Mouse (Mus musculus): Measurements from ENCODE around the gene Psma6. TPM values are rescaled to one million over a fixed set of nuclear protein-coding genes. Genes with fewer than 3 reads are reported as not detected.
"Not testable (repeated sequence)": the region's sequence is repeated elsewhere in the genome, so short reads cannot be mapped to it uniquely, and the experiment has no call there.

Psma6 gene
- polyA plus RNA-seq, 1 experiment from 2014 or later: 454 TPM

DNA sequence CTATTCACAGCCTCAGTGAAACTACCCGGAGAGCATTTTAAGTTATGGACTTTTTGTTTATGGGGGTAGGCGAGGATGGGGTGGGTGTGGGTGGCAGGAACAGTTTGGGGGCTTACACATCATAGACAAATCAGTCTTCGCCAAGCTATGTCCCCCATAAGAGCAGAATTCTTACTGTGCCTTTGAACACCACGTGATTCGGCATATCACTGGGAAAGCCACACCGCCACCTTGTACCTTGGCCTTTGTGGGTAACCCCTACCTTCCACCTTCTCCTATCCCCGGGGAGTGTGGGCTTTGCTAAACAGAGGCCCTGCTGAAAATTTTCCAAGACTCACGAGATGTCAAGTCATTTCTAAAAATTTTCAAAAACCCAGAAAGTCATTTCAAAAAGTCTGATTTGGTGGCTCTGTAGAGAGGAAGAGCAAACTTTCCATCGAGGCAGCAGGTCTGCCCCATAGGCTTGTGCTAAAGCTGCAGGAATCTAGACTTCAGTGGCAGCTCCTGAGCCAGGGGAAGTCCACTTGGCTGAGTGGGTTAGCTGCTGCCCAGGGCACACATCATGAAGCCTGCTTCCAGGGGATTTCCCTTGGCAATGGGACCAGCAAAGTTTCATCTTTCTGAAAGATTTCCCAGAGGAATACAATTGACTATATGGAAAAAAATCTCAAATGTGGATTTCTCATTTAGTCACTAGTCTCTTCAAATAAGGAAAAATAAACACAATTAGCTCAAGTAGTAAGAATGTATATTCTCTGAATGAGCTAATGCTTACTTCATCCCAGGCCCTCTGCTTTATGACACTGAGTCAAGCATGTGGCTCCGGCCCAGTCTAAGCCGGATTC lies 8.9 kb downstream of the Psma6 start:
- whole genome bisulfite sequencing: 82% methylated on average over 11 of the region's 11 CpGs
- no peak for ATAC-seq (ENCODE audit: insufficient number of reproducible peaks, insufficient read depth, low FRiP score, low TSS enrichment, low read depth)

GRCm38 (mm10) chr12:55395601-55396000 lies 11.6 kb downstream of the Psma6 start:
- 93% methylated on average over 14 of the region's 14 CpGs for WGBS
- not testable (repeated sequence) for H3K9me3 ChIP-seq; H3K27ac ChIP-seq; H3K9ac ChIP-seq; H3K27me3 ChIP-seq; H3K4me1 ChIP-seq; H3K4me3 ChIP-seq; H3K4me2 ChIP-seq; ATAC-seq (ENCODE audit: insufficient number of reproducible peaks, insufficient read depth, low FRiP score, low TSS enrichment, low read depth); H3K36me3 ChIP-seq

More for the DNA sequence above, 8.9 kb downstream of the Psma6 start:
- Histone ChIP-seq H3K36me3 (no peaks in the 10 kb centered on the region), H3K4me1 (peaks cover 2% of the 10 kb centered on the region), H3K27ac (no peak overlapping the region), H3K9ac (no peak overlapping the region), H3K9me3 (no peaks in the 10 kb centered on the region), H3K4me3 (no peak overlapping the region), H3K27me3 (no peaks in the 10 kb centered on the region), H3K4me2 (no peak overlapping the region)

DNA sequence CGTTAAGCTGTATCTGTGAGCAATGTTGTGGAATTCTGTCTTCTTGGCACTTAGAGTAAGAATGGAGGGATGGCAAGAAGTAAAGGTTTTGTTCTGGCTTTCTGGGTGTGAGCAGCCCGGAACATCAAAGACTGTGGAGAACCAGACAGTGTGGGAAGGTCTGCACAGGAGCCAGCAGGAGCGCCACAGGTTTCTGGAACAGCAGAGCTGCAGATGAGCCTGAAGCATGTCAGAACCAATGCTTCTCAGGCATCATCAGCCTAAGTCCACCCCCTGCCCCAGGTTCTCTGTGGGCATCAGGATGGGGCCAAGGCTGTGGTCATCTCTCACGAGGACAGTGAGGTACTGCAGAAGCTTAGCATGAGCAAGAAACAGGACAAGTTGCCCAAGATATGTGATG lies 12.5 kb downstream of the Psma6 start:
- Histone ChIP-seq H3K27me3 (no peaks in the 10 kb centered on the region), H3K9me3 (no peaks in the 10 kb centered on the region), H3K9ac (no peak overlapping the region), H3K27ac (no peak overlapping the region), H3K4me1 (peaks cover 10% of the 10 kb centered on the region), H3K36me3 (peaks cover under 1% of the 10 kb centered on the region; the same call in 1 of the 2 replicates), H3K4me3 (no peak overlapping the region), H3K4me2 (no peak overlapping the region)
- no peak for ATAC-seq (ENCODE audit: insufficient number of reproducible peaks, insufficient read depth, low FRiP score, low TSS enrichment, low read depth)
- 95% methylated on average over 4 of the region's 4 CpGs for WGBS

- Histone ChIP-seq H3K9ac (peak overlapping the region; percentile 95), H3K4me3 (peak overlapping the region; percentile 95), H3K36me3 (peaks cover 8% of the 10 kb centered on the region; the same call in 1 of the 2 replicates), H3K27ac (peak overlapping the region; percentile 96), H3K4me1 (peaks cover 10% of the 10 kb centered on the region), H3K4me2 (peak overlapping the region; percentile 91), H3K9me3 (no peaks in the 10 kb centered on the region), H3K27me3 (no peaks in the 10 kb centered on the region)
- no peak for ATAC-seq (ENCODE audit: insufficient number of reproducible peaks, insufficient read depth, low FRiP score, low TSS enrichment, low read depth)
- 63% methylated on average over 9 of the region's 9 CpGs for WGBS
Measured at GRCm38 (mm10) chr12:55397544-55398239, 13.7 kb downstream of the Psma6 start.

- H3K9me3 ChIP-seq: no peaks in the 10 kb centered on the region
- H3K27ac ChIP-seq: peak overlapping the region; percentile 96
- ATAC-seq (ENCODE audit: insufficient number of reproducible peaks, insufficient read depth, low FRiP score, low TSS enrichment, low read depth): peak; percentile 97
- peak overlapping the region; percentile 91 for H3K4me2 ChIP-seq
- H3K4me1 ChIP-seq: peaks cover 10% of the 10 kb centered on the region
- peaks cover 15% of the 10 kb centered on the region for H3K36me3 ChIP-seq
- WGBS: under 1% methylated on average over 51 of the region's 51 CpGs
- H3K27me3 ChIP-seq: no peaks in the 10 kb centered on the region
- peak overlapping the region; percentile 95 for H3K9ac ChIP-seq
- H3K4me3 ChIP-seq: peak overlapping the region; percentile 95
Measured at GRCm38 (mm10) chr12:55398240-55399127, 14.5 kb downstream of the Psma6 start.

DNA sequence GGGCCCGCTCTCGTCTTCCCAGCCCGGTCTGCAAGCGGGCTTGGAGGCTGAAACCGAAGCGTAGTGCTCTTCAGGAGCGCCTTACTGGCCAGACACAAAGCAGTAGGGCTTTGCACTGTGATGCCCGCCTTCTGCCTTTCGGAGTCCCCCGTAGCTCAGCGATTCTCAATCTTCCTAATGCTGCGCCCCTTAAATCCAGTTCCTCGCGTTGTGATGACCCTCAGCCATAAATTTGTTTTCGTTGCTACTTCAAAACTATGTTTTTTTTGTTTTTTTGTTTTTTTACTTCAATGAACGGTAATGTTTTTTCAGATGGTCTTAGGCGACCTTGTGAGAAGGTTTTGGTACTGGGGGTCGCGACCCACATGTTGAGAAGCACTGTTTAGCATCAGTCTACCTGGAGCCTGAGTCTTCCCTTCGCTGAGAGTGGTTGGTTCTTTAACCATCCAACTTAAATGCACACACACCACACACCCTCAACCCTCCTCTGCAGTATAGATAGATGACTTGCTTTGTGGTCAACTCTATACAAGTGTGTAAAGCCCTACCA lies 15.2 kb downstream of the Psma6 start:
- ATAC-seq (ENCODE audit: insufficient number of reproducible peaks, insufficient read depth, low FRiP score, low TSS enrichment, low read depth): 0 out of 2 replicates have a peak, but pooled peaks have one; percentile 7
- peak overlapping the region; percentile 96 for H3K27ac ChIP-seq

DNA sequence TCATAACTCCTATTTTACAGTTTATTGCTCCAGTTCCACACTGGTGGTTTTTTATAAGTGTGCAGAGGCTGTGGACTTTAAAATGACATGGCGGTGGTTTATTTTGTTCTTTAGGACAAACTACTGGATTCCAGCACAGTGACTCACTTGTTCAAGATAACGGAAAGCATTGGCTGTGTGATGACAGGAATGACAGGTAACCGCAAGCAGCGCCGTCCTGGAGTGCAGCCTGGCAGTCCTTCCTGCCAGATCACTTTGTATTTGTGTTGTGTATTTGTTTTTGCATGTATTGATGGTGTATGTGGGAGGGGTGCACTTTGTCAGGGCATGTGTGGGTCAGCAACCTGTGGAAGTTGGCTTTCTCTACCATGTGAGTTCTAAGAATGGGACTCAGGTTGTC lies 23.9 kb downstream of the Psma6 start:
- no peak overlapping the region for H3K9ac ChIP-seq
- H3K4me1 ChIP-seq: no peaks in the 10 kb centered on the region
- ATAC-seq (ENCODE audit: insufficient number of reproducible peaks, insufficient read depth, low FRiP score, low TSS enrichment, low read depth): no peak
- no peak overlapping the region for H3K4me3 ChIP-seq
- H3K4me2 ChIP-seq: no peak overlapping the region
- 93% methylated on average over 5 of the region's 5 CpGs for WGBS
- H3K27ac ChIP-seq: no peak overlapping the region
- peaks cover 62% of the 10 kb centered on the region for H3K36me3 ChIP-seq
- H3K27me3 ChIP-seq: no peaks in the 10 kb centered on the region
- no peaks in the 10 kb centered on the region for H3K9me3 ChIP-seq

More for the DNA sequence above, 15.2 kb downstream of the Psma6 start:
- H3K4me1 ChIP-seq: peaks cover 10% of the 10 kb centered on the region
- H3K4me2 ChIP-seq: peak overlapping the region; percentile 91
- peaks cover 21% of the 10 kb centered on the region for H3K36me3 ChIP-seq
- H3K27me3 ChIP-seq: no peaks in the 10 kb centered on the region
- H3K9me3 ChIP-seq: no peaks in the 10 kb centered on the region
- H3K4me3 ChIP-seq: peak overlapping the region; percentile 95
- under 1% methylated on average over 20 of the region's 20 CpGs for WGBS
- peak overlapping the region; percentile 95 for H3K9ac ChIP-seq

DNA sequence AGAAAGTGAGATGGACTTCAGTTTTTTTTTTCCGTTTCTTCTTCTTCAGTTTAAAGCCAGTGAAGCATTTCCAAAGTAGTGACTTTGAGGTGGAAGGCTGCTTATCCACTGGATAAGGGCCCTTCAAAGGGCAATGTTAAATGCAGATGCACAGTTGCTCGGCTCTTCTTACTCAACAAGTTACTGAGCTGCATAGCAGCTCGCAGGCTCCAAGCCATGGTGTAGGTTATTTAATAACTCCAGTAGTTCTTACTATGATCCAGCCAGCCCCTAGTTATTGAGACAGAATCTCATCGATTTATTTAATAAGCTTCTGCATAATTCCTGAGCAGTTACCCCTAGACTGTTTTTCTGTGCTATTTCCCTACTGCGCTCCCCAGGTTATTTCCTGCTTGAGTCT lies 31.2 kb downstream of the Psma6 start:
- H3K4me3 ChIP-seq: no peak overlapping the region
- peaks cover 85% of the 10 kb centered on the region for H3K36me3 ChIP-seq
- ATAC-seq (ENCODE audit: insufficient number of reproducible peaks, insufficient read depth, low FRiP score, low TSS enrichment, low read depth): no peak
- H3K4me2 ChIP-seq: no peak overlapping the region
- H3K27me3 ChIP-seq: no peaks in the 10 kb centered on the region
- WGBS: 95% methylated on average over 5 of the region's 5 CpGs
- no peak overlapping the region for H3K27ac ChIP-seq
- no peaks in the 10 kb centered on the region for H3K4me1 ChIP-seq
- no peaks in the 10 kb centered on the region for H3K9me3 ChIP-seq
- no peak overlapping the region for H3K9ac ChIP-seq

DNA sequence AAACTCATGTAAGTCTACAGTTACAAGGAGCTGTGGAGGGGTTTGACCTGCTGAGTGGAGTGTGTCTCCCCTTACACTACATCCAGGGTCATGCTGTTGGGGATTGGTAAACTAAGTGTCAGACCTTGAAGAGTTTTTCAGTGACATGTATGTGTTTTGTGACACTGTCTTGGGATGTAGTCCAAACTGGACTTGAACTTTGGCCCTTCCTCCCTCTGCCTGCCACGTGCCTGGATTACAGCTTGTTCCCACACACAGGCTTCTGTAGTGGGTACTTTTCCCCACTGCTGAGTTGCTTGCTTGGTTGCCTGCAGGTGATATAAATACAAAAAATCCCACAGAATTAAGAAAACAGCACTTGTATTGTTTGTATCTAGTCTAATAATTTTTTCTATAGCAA lies 31.7 kb downstream of the Psma6 start:
- ATAC-seq (ENCODE audit: insufficient number of reproducible peaks, insufficient read depth, low FRiP score, low TSS enrichment, low read depth): no peak
- H3K27me3 ChIP-seq: no peaks in the 10 kb centered on the region
- 85% methylated on average over 1 of the region's 1 CpGs for WGBS

DNA sequence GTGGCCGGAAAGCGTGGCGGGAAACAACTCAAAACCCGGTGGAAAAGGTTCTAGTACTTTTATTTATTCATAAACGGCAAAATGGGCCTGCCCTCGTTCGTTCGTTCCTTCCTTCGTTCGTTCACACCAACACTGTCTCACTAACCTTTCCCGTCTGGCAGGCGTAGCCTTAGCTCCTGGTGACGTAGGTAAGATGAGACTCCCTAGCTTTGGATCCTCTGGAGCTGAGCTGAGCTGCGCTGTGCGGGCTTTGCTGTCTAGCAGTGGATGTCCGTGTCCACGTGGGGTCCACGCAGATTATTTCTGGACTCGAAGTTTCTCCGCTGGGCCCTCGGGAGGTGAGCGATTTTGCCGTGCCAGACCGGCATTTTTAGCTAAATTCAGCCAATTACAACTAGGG lies 36.2 kb downstream of the Psma6 start:
- H3K4me3 ChIP-seq: no peak overlapping the region
- no peak for ATAC-seq (ENCODE audit: insufficient number of reproducible peaks, insufficient read depth, low FRiP score, low TSS enrichment, low read depth)
- H3K9ac ChIP-seq: no peak overlapping the region
- no peaks in the 10 kb centered on the region for H3K4me1 ChIP-seq
- peaks cover 53% of the 10 kb centered on the region for H3K36me3 ChIP-seq
- no peaks in the 10 kb centered on the region for H3K9me3 ChIP-seq
- 94% methylated on average over 24 of the region's 24 CpGs for WGBS
- H3K27me3 ChIP-seq: no peaks in the 10 kb centered on the region
- no peak overlapping the region for H3K27ac ChIP-seq
- no peak overlapping the region for H3K4me2 ChIP-seq

More for the DNA sequence above, 31.7 kb downstream of the Psma6 start:
- Histone ChIP-seq H3K9ac (no peak overlapping the region), H3K4me3 (no peak overlapping the region), H3K27ac (no peak overlapping the region), H3K9me3 (no peaks in the 10 kb centered on the region), H3K36me3 (peaks cover 88% of the 10 kb centered on the region), H3K4me1 (no peaks in the 10 kb centered on the region), H3K4me2 (no peak overlapping the region)

DNA sequence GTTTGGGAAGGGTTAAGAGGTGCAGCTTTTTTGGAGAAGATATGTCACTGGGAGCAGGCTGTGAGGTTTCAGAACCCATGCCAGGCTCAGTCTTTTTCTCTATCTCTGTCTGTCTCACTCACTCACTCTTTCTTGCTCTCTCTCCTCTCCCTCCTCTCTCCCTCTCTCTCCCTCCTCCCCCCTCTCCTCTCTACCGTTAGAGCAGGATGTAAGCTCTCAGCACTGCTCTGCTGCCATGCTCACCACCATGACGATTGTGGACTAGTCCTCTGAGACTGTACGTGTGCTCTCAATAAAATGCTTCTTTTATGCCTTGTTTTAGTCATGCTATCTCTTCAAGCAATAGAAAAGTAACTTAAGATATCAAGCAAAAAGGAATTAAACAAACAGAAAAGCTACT lies 38.0 kb downstream of the Psma6 start:
- Histone ChIP-seq H3K27me3 (no peaks in the 10 kb centered on the region), H3K4me2 (no peak overlapping the region), H3K9ac (no peak overlapping the region), H3K36me3 (peaks cover 34% of the 10 kb centered on the region), H3K27ac (no peak overlapping the region), H3K4me3 (no peak overlapping the region), H3K4me1 (no peaks in the 10 kb centered on the region), H3K9me3 (no peaks in the 10 kb centered on the region)
- ATAC-seq (ENCODE audit: insufficient number of reproducible peaks, insufficient read depth, low FRiP score, low TSS enrichment, low read depth): no peak
- 24% methylated on average over 3 of the region's 3 CpGs for WGBS

All from embryonic facial prominence, embryonic 13.5 days (tissue).